Mouse (Mus musculus) megakaryocyte, embryonic 14.5 days (primary cell): ENCODE results near the gene Adgrb3.

Experiments
- FLI1 ChIP-seq: IDR thresholded peaks from 2 replicates; pipeline ENCODE4 v1.6.1; 2012; ENCODE audit warnings: low read length, inconsistent platforms, mixed read lengths
- GATA1 ChIP-seq: IDR thresholded peaks from 3 replicates; pipeline ENCODE4 v1.6.1; 2012; ENCODE audit warnings: mixed read lengths, low read length, inconsistent platforms, borderline replicate concordance

DNA sequence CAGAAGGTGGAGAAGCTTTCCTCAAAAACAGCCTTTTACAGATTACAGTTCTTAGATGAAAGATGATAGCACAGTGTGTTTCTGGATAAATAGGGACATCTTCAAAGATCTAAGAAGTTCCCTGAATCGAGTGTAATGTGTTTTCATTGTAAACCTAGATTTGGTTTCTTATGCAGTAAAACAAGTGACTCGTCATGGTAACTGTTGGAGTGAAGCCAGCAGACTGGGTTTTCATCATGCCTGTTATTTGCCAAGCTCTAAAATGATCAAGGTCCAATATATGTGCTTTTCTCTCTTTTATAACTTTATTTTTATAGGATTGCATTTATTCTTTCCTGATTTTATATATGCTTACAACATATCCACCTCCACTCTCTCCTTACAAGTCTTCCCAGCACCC lies 394.0 kb downstream of the Adgrb3 start:
- TF ChIP-seq FLI1 = no peak
- TF ChIP-seq GATA1 = no peak
